Comparison of ENCODE assay signal across 28 mouse cellular contexts in the genomic region with DNA sequence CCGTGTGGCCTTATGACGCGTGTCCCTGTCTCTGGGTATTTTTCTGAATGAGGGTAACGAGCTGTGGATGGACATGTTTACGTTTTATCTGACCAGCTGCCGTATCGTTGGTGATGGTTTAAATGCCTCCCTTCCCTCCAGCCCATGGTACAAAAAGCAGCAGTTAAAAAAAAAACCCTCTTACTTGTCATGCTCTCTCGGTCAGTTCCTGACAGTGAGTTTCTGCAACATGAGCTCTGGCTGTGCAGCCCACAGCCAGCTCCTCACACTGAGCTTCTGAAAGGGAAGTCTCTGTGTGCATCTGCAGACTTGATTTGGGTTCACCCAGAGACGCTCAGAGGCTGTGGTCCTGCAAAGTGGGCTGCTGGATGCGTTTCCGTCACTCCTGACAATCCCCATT. TPM values are rescaled to one million over a fixed set of nuclear protein-coding genes. Genes with fewer than 3 reads are reported as not detected.
A peak's percentile ranks its signal among the peaks of the same experiment; 100 is the strongest.
DNase-seq lines count a peak whose midpoint lies in the region; ATAC-seq and TF ChIP-seq lines count a peak whose summit lies in the region.
"Had no signal": no experiment of that assay in that cellular context is flagged by ENCODE, and none has a peak within 500 bp of the region (broad histone marks: within the 10 kb centered on the region; RNA-seq: fewer than 3 reads in every experiment).

No protein-coding gene starts in this region.

- peaks cover 7% of the 10 kb centered on the region; the same call in 1 of the 2 replicates for H3K36me3 ChIP-seq in kidney, embryonic 14.5 days (ENCODE audit: control insufficient read depth, insufficient read depth, low read length)
- H3K36me3 ChIP-seq in kidney, postnatal 0 days (ENCODE audit: insufficient read depth, low read length) = peaks cover 4% of the 10 kb centered on the region; the same call in 1 of the 2 replicates
- H3K36me3 ChIP-seq in kidney, adult 2 months (ENCODE audit: control insufficient read depth, insufficient read depth, low read length) = peaks cover 2% of the 10 kb centered on the region
- H3K36me3 ChIP-seq in lung, postnatal 0 days (ENCODE audit: insufficient read depth, low read length) = peaks cover 11% of the 10 kb centered on the region
- H3K36me3 ChIP-seq: embryonic facial prominence, embryonic 12.5 days; G1E had no signal

- H3K4me1 ChIP-seq in kidney, embryonic 14.5 days (ENCODE audit: control insufficient read depth, insufficient read depth, low read length) = no peaks in the 10 kb centered on the region
- no peaks in the 10 kb centered on the region for H3K4me1 ChIP-seq in kidney, postnatal 0 days (replicated peaks; ENCODE audit: insufficient read depth, low read length)
- H3K4me1 ChIP-seq in kidney, adult 2 months (ENCODE audit: control insufficient read depth, insufficient read depth, low read length) = no peaks in the 10 kb centered on the region
- no peaks in the 10 kb centered on the region for H3K4me1 ChIP-seq in lung, postnatal 0 days (ENCODE audit: insufficient read depth, low read depth, low read length)
- H3K4me1 ChIP-seq: embryonic facial prominence, embryonic 12.5 days; embryonic facial prominence, embryonic 15.5 days had no signal

- no peaks in the 10 kb centered on the region for H3K27me3 ChIP-seq in kidney, embryonic 14.5 days (ENCODE audit: control insufficient read depth, insufficient read depth, low read length)
- H3K27me3 ChIP-seq in kidney, postnatal 0 days (ENCODE audit: insufficient read depth, low read length) = no peaks in the 10 kb centered on the region
- H3K27me3 ChIP-seq in kidney, adult 2 months (replicated peaks; ENCODE audit: control insufficient read depth, insufficient read depth, low read length) = no peaks in the 10 kb centered on the region
- no peaks in the 10 kb centered on the region for H3K27me3 ChIP-seq in lung, postnatal 0 days (replicated peaks; ENCODE audit: insufficient read depth, low read length)
- H3K27me3 ChIP-seq: CH12.LX; embryonic facial prominence, embryonic 12.5 days; embryonic facial prominence, embryonic 15.5 days; heart, embryonic 13.5 days; Patski had no signal

- no peak overlapping the region for H3K9ac ChIP-seq in kidney, embryonic 14.5 days (ENCODE audit: low read depth, low read length)
- no peak overlapping the region for H3K9ac ChIP-seq in kidney, postnatal 0 days (ENCODE audit: low read depth, low read length)
- no peak overlapping the region for H3K9ac ChIP-seq in lung, postnatal 0 days (replicated peaks; ENCODE audit: low read depth)
- H3K9ac ChIP-seq: embryonic facial prominence, embryonic 12.5 days; embryonic facial prominence, embryonic 15.5 days; forebrain, postnatal 0 days; heart, embryonic 13.5 days; hindbrain, embryonic 14.5 days had no signal

- ATAC-seq in kidney, embryonic 14.5 days (ENCODE audit: low FRiP score, low TSS enrichment) = peak; percentile 57; the same call in 1 of the 2 replicates
- peak; percentile 40; the same call in 1 of the 2 replicates for ATAC-seq in kidney, postnatal 0 days (replicated peaks; ENCODE audit: low FRiP score, low read depth)
- ATAC-seq in lung, postnatal 0 days = no peak; the same call in 1 of the 2 replicates
- ATAC-seq: forebrain, embryonic 14.5 days; forebrain, postnatal 0 days; Patski had no signal

- TF ChIP-seq POLR2A in kidney, adult 2 months (IDR thresholded peaks at IDR 0.05; ENCODE audit: low read depth, low read length) = no peak

- no peaks in the 10 kb centered on the region for H3K9me3 ChIP-seq in kidney, embryonic 14.5 days (ENCODE audit: control insufficient read depth, low read length)
- H3K9me3 ChIP-seq in kidney, postnatal 0 days (replicated peaks; ENCODE audit: low read length) = no peaks in the 10 kb centered on the region
- no peaks in the 10 kb centered on the region for H3K9me3 ChIP-seq in lung, postnatal 0 days (ENCODE audit: low read length)
- H3K9me3 ChIP-seq: embryonic facial prominence, embryonic 12.5 days; embryonic facial prominence, embryonic 15.5 days; G1E; heart, embryonic 10.5 days; heart, embryonic 13.5 days had no signal

- no peak overlapping the region for H3K27ac ChIP-seq in kidney, embryonic 14.5 days (ENCODE audit: low read depth, low read length)
- no peak overlapping the region for H3K27ac ChIP-seq in kidney, postnatal 0 days
- no peak overlapping the region for H3K27ac ChIP-seq in kidney, adult 2 months (ENCODE audit: insufficient read depth, low read depth, low read length)
- H3K27ac ChIP-seq in lung, postnatal 0 days (ENCODE audit: low read length) = no peak overlapping the region
- H3K27ac ChIP-seq: embryonic facial prominence, embryonic 12.5 days; embryonic facial prominence, embryonic 15.5 days; gastrocnemius, adult 2 months; heart, embryonic 10.5 days; heart, embryonic 13.5 days; hindbrain, embryonic 14.5 days had no signal

- 38% methylated on average over 11 of the region's 11 CpGs for WGBS in kidney, embryonic 14.5 days
- WGBS in kidney, postnatal 0 days = 37% methylated on average over 11 of the region's 11 CpGs
- 72% methylated on average over 11 of the region's 11 CpGs for WGBS in kidney, adult 2 months
- WGBS in lung, postnatal 0 days = 63% methylated on average over 11 of the region's 11 CpGs

- no peak for DNase-seq in kidney, adult 11 months
- peak; percentile 67 for DNase-seq in kidney, postnatal 0 days (ENCODE audit: low spot score)
- no peak for DNase-seq in kidney, adult 2 months
- peak; percentile 26 for DNase-seq in lung, postnatal 0 days (ENCODE audit: low spot score)
- no peak for DNase-seq in lung, adult 18-20 months
- no peak for DNase-seq in right cerebral cortex, adult 18-20 months
- DNase-seq: adrenal gland, postnatal 10 days; adrenal gland, postnatal 36 days; B cell, adult 2 months; cerebellum, adult 18-20 months; cerebellum, adult 9-10 months; cerebellum, postnatal 14 days; forebrain, postnatal 0 days; gastrocnemius, adult 2 months; gastrocnemius, postnatal 14 days; heart, adult 18-20 months; heart, postnatal 14 days; heart, postnatal 4 days had no signal

- TF ChIP-seq CTCF in kidney, postnatal 0 days (IDR thresholded peaks at IDR 0.05; ENCODE audit: low read depth) = no peak
- no peak for TF ChIP-seq CTCF in kidney, adult 2 months (conservative IDR thresholded peaks at IDR 0.05; ENCODE audit: insufficient read depth, insufficient read length, low read depth, low read length)
- TF ChIP-seq CTCF in lung, postnatal 0 days (IDR thresholded peaks at IDR 0.05) = no peak

- TF ChIP-seq EP300 in lung, postnatal 0 days (IDR thresholded peaks at IDR 0.05) = no peak

- H3K4me3 ChIP-seq in kidney, embryonic 14.5 days (ENCODE audit: low read length) = no peak overlapping the region
- no peak overlapping the region for H3K4me3 ChIP-seq in kidney, postnatal 0 days (replicated peaks; ENCODE audit: low read depth, low read length)
- no peak overlapping the region for H3K4me3 ChIP-seq in kidney, adult 2 months (ENCODE audit: insufficient read depth, low read depth, low read length)
- no peak overlapping the region for H3K4me3 ChIP-seq in lung, postnatal 0 days (ENCODE audit: low read depth, low read length)
- H3K4me3 ChIP-seq: embryonic facial prominence, embryonic 12.5 days; embryonic facial prominence, embryonic 15.5 days; gastrocnemius, adult 2 months; heart, embryonic 10.5 days; heart, embryonic 13.5 days had no signal

- H3K4me2 ChIP-seq in kidney, embryonic 14.5 days (replicated peaks; ENCODE audit: low read depth, low read length) = no peak overlapping the region
- no peak overlapping the region for H3K4me2 ChIP-seq in kidney, postnatal 0 days (ENCODE audit: low read length)
- H3K4me2 ChIP-seq in lung, postnatal 0 days (replicated peaks; ENCODE audit: low read depth, low read length) = no peak overlapping the region
- H3K4me2 ChIP-seq: embryonic facial prominence, embryonic 12.5 days; embryonic facial prominence, embryonic 15.5 days; heart, embryonic 13.5 days; hindbrain, embryonic 14.5 days had no signal

RNA-seq across cellular contexts. Expression of a gene that starts 44.1 kb away (rescaled TPM):
- 28.8 and 40.5 TPM in 2 replicates for polyA plus RNA-seq in kidney, embryonic 14.5 days (2014; fragmentation: Nextera tagmentation; extraction: Ambion mirVana)
- 38.8 and 39.6 TPM in 2 replicates for polyA plus RNA-seq in kidney, postnatal 0 days (2015; fragmentation: Nextera tagmentation; extraction: Ambion mirVana)
- 12.0 and 16.7 TPM in 2 replicates for polyA plus RNA-seq in kidney, adult 2 months (2012; rRNA removed)
- 21.1 and 21.8 TPM in 2 replicates for polyA plus RNA-seq in lung, postnatal 0 days (2015; fragmentation: Nextera tagmentation; extraction: Ambion mirVana)

Comparison
In these comparisons a context has a peak if more than half of its experiments do, and no peak if none do; other contexts are left out.
1. DNase-seq: peak in kidney, postnatal 0 days (single experiment) and lung, postnatal 0 days (single experiment); none in kidney, adult 11 months (single experiment), kidney, adult 2 months (single experiment), lung, adult 18-20 months (0 of 2) and right cerebral cortex, adult 18-20 months (single experiment).